Mouse (Mus musculus) forebrain, embryonic 13.5 days (tissue): Measurements from ENCODE around the gene Rpl22l1. TPM values are rescaled to one million over a fixed set of nuclear protein-coding genes. Genes with fewer than 3 reads are reported as not detected.
"Not testable (repeated sequence)": the region's sequence is repeated elsewhere in the genome, so short reads cannot be mapped to it uniquely, and the experiment has no call there.

Experiments used
- ATAC-seq: fragments of 200-750 bp; cut with Nextera tagmentation; 2 replicates; pipeline ENCODE4 v1.8.0; 2017
- H3K27ac ChIP-seq: fragments of 300-500 bp; sonication (generic); 2 replicates; pipeline ENCODE4 v1.5.1; 2015; ENCODE audit warnings: inconsistent platforms, mild to moderate bottlenecking, moderate library complexity
- H3K27me3 ChIP-seq: fragments of 300-500 bp; sonication (generic); 2 replicates; pipeline ENCODE4 v1.6.1; 2015; ENCODE audit warnings: mild to moderate bottlenecking, inconsistent platforms
- H3K36me3 ChIP-seq: fragments of 300-500 bp; sonication (generic); 2 replicates; pipeline ENCODE4 v1.6.1; 2015; ENCODE audit warnings: mild to moderate bottlenecking, inconsistent platforms; ENCODE audit not compliant: poor library complexity, severe bottlenecking
- H3K4me1 ChIP-seq: fragments of 300-500 bp; sonication (generic); 2 replicates; pipeline ENCODE4 v1.6.1; 2015; ENCODE audit warnings: inconsistent platforms
- H3K4me2 ChIP-seq: fragments of 300-500 bp; sonication (generic); 2 replicates; pipeline ENCODE4 v1.6.1; 2015; ENCODE audit warnings: inconsistent platforms, mild to moderate bottlenecking, moderate library complexity
- H3K4me3 ChIP-seq: fragments of 300-500 bp; sonication (generic); 2 replicates; pipeline ENCODE4 v1.5.1; 2015; ENCODE audit warnings: mild to moderate bottlenecking, inconsistent platforms
- H3K9ac ChIP-seq: fragments of 300-500 bp; sonication (generic); 2 replicates; pipeline ENCODE4 v1.6.1; 2015; ENCODE audit warnings: mild to moderate bottlenecking, inconsistent platforms
- H3K9me3 ChIP-seq: fragments of 300-500 bp; sonication (generic); replicated peaks from 2 replicates; pipeline ENCODE4 v1.6.1; 2016; ENCODE audit warnings: inconsistent platforms
- WGBS: fragments of 180-500 bp; shearing (Covaris S2); methylation state at CpG from one replicate; pipeline ENCODE4 v1.1.7; 2015; 5-methylcytosine and 5-hydroxymethylcytosine counted together
- polyA plus RNA-seq: library from polyadenylated mRNA; unstranded; fragments of >200 nt; fragmentation: Nextera tagmentation; extraction: Ambion mirVana; gene quantifications from 2 replicates; pipeline ENCODE4 v1.2.1, GENCODE M21; 2015

Rpl22l1 gene
- polyA plus RNA-seq, 1 experiment from 2014 or later: 318 TPM

DNA sequence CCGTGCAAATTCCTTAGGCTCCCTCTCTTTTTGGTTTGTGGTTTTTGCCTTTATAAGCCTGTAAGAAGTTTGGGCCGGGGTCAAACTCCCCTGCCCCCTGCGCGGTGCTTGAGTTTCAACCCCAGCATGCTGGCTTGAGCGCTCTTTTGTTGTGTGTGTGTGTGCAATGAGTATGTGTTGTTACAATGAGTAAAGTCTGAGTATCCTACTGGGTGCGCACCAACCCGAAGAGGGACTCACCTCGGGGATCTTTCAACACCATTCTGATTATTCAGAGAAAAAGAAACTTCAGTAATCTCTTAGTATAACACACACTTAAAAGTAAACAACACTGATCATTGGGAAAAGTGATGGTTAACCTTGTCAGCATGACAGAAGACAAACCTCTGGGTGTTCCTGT, 38.0 kb downstream of the Rpl22l1 start:
- no peak overlapping the region for H3K9ac ChIP-seq
- H3K4me1 ChIP-seq: 0 out of 2 replicates have a peak, but pooled peaks cover 8% of the 10 kb centered on the region
- no peak overlapping the region for H3K4me3 ChIP-seq
- H3K27me3 ChIP-seq: no peaks in the 10 kb centered on the region
- H3K36me3 ChIP-seq: no peaks in the 10 kb centered on the region
- no peak overlapping the region for H3K4me2 ChIP-seq
- H3K27ac ChIP-seq: no peak overlapping the region
- H3K9me3 ChIP-seq: no peaks in the 10 kb centered on the region
- WGBS: 37% methylated on average over 8 of the region's 8 CpGs
- ATAC-seq: no peak

DNA sequence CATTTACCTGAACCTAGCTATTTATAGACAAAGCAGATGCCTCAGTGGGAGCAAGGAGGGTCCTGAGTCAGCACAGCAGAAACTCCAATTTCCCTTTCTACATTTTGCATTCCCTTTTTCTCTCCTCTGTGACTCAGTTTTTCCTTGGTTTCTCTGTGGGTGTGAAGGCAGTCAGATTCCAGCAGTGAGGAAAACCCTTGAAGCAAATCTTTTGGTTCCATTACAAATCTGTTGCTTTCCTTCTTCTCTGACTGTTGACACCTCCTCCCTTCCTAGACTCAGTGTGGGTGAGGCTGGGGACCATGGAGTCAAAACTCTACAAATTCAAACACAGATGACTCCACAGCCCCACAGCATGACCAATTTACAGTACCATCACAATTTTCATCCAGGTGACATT, 41.9 kb downstream of the Rpl22l1 start:
- Histone ChIP-seq H3K27ac (no peak overlapping the region), H3K36me3 (no peaks in the 10 kb centered on the region), H3K9me3 (no peaks in the 10 kb centered on the region), H3K4me1 (0 out of 2 replicates have a peak, but pooled peaks cover 5% of the 10 kb centered on the region), H3K4me2 (no peak overlapping the region), H3K27me3 (no peaks in the 10 kb centered on the region), H3K9ac (no peak overlapping the region), H3K4me3 (no peak overlapping the region)
- ATAC-seq: no peak

DNA sequence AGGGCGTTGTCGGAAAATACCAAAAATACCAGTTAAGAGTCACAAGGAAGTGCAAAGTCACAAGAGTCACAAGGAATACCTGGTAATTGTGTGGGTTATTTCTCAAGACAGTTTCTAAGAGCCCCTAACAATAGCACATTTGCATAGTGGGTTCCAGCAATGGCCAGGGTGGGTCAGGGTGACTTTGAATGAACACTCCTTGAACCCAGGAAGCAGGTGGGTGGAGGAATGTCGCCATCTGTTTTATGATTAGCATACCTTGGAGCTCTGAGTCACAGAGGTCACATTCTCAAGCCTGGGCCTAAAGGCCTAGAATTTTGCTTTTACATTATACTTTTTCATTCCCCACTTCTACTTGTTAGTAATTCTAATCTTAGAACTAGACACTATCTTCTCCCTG, 46.9 kb downstream of the Rpl22l1 start:
- H3K9me3 ChIP-seq, H3K9ac ChIP-seq, H3K4me3 ChIP-seq, H3K27me3 ChIP-seq, H3K36me3 ChIP-seq, H3K4me1 ChIP-seq, H3K27ac ChIP-seq, ATAC-seq, H3K4me2 ChIP-seq: not testable (repeated sequence)
- 85% methylated on average over 3 of the region's 3 CpGs for WGBS

Other genes with a start within 250 kb of the Rpl22l1 start
- 0.03 and 0.10 TPM in 2 replicates for gene Slc2a2, start 107.5 kb upstream of the Rpl22l1 start, polyA plus RNA-seq
- gene Eif5a2, start 24.2 kb upstream of the Rpl22l1 start, polyA plus RNA-seq: 6.9 and 8.6 TPM in 2 replicates
- gene Gm1527, start 87.2 kb downstream of the Rpl22l1 start, polyA plus RNA-seq: not detected in 2 replicates